Mouse (Mus musculus) monocyte, adult 2 months (primary cell): ENCODE results near the gene Slc37a2.
A peak's percentile ranks its signal among the peaks of the same experiment; 100 is the strongest.

Source experiments
- DNase-seq, 2 experiments: peaks; one replicate each; pipeline ENCODE4 v3.0.0; 2022; ENCODE audit warnings: low spot score in 2 of 2, low read depth in 1 of 2

Slc37a2 gene

DNA sequence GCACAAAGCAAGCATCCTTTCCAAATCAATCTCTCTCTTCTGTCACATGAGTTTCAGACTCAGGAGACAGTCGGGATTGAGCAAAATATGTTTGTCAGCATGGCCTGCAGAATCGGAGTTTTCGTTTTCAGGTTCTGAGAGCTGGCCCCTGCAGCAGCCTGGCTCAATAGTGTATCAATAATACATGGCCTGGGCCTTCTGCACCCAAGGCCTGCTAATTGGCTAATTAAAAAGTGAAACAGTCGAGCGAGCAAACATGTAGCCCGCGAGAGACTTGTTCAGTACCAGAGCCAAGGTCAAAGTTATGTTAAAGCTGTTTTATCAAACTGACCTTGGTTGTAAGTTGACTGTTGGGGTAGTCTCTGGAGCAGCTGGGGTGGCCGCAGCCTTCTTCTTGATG lies 34.8 kb downstream of the Slc37a2 start:
- DNase-seq, result no peak

DNA sequence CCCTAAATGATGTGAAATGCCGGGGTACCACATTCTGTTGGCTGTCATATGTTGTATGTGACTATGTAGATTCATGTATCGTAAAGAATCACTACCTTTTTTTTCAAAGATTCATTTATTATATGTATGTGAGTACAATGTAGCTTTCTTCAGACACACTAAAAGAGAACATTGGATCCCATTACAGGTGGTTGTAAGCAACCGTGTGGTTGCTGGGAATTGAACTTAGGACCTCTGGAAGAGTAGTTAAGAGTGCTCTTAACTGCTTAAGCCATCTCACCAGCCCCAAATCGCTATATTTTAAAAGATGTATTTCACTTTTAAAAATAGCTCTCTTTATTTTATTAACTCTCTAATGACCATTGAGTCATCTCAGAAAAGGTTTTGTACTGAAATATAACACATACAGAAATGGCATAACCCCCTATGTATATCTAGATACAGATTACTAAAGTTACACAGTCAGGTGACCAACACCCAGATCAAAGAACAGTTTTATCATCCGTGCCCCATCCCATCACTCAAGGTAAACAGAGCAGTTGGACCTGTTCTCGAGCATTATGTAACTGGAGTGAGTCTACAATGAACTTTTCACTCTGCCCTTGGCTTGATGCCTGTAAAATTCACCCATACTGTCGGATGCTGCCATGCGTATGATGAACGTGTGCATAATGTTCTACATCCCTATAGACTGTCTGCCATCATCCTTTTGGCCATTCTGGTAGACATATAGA lies 41.0 kb downstream of the Slc37a2 start:
- DNase-seq, result no peak

DNA sequence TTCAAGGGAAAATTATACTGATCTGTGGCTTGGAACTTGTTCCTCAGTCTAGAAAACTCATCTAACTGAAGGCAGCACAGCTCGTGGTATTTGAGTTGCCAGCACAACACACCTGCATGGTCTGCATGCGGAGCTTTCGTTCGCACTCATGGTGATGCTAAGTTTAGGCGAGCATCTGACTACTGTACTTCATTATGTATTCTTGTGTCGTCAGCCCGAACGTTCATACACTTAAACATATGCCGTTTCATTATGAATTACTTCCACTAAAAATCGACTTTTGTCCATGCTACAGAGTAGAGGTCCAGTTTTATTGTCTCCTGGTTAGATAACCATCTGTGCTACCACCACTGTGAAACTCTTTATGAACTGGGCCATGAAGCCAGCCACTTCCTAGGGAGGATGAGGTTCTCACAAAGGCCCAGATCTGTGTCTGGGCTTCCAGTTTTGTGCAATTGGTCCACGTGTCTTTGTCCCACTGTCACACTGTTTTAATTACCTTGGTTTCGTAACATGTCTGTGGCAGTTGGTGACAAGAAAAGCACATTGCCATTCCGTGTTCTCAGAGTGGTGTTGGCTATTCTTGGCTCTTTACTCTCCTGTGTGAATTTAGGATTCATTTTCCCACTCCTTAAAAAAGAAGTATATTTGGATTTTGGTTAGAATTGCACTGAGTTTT lies 42.3 kb downstream of the Slc37a2 start:
- DNase-seq, result no peak

DNA sequence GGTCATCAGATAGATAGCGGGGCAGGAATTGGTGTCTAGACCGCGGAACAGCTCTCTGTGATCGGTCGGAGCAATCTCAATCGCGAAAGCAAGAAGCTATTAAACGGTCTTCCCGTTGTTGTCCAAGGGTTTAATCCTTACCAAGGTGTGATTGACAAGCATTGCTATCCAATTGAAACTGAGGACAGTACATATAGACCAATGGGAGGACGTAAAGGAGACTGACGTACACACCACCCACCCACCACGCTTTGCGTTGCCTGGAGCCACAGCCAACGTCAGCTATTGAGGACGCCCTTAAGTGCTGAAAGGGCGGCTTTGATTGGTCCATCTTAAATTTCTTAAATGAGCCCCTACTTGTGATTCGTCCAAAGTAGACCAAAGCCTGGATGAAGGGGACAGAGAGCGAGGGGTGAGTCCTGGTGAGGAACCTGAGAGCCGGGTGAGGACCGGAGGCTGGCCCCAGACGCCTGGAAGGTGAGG lies 47.6 kb downstream of the Slc37a2 start, which contains the start of gene Tmem218:
TSS of gene Tmem218 (plus strand) at position 295 of the 483 bp plus-strand sequence.
- peak; percentile 77 to 82 for DNase-seq

DNA sequence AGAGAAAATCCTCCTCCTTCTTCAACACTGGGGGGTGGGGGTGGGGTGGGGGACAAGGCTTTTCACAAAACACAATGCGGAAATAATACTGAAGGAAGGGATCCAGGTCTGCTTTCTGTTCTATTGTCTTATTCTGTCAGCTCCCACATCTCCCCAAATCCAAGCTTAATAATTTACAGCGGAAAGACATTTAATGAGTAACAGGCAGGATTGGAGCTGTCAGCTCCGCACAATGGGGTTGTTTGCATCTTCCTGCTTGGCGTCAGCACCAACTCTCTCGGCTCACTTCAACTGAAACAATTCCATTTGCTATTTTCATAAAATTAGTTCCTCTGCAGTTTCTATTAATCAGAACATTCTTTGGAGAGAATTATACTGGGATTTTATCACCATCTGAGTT lies 51.7 kb downstream of the Slc37a2 start:
- no peak for DNase-seq

DNA sequence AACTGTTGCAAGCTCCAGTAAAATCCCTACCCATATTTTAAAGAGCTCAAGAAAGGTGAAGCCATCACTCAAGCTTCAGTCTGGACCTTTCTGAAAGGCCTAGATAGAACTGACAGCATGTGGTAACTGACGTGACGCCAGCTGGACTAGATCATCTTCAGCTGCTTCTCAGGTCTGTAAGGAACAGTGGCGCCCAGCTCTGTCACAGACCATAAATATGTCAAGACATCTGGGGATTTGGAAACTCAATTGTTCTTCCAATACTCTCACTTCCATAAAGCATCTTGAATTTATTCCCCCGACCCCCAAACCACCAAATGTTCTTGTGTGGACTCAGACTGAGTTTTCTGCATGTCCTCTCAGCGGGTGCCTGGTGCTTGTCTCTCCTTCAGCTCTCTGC lies 55.1 kb downstream of the Slc37a2 start:
- no peak for DNase-seq

DNA sequence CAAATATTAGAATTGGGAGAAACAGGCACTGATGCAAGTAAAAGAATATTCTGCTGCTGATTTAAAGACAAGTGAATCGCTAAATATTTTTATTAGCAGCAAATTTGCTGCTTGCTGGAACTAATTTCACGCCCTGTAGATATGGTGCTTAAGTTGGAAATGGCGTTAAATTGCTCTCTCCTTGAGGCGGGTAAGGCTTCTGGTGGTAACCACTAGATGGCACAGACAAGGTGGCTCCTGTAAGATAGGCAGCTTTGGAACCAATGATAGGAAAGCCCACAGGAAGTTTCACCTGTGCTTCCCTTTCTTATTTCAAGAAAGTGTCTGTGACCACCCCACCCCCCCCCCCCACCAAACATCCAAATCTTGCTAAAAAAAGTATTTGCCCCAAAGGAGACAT lies 58.5 kb downstream of the Slc37a2 start:
- DNase-seq, result no peak

DNA sequence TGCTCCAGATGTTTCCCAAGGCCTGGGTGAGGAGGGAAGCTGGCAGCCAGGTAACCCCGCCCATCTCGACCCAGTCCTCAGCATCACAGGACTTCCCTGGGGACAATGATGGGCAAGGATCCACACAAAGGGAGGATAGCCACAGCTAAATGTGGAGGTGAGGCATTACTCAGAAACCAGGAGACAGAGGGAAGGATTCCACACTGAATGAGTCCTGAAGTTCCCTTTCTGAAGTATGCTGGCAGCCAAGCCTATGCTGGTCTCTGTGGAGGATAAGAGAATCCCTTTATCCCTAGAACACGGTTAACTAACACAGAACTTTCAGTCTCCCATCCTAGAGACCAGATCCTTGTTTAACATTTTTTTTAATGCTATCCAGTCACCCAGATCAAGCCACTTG lies 67.5 kb downstream of the Slc37a2 start:
- DNase-seq, result no peak

DNA sequence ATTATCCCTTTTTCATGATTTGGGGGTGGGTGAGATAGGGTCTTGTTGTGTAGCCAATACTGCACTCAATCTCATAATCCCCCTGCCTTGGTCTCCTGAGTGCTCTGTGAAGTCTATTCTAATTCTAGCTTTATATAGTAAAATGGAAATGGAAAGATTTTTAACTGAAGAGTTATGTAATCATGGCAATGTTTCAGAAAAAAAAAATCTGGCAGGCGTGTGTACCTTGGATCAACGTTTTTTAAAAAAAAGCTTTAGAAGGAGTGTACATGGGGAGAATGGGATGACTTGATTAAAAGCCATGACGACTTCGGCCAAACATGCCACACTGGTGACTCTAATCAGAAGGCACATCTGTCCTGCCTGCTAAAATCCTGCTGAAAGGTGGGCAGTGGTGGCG lies 68.1 kb downstream of the Slc37a2 start:
- no peak for DNase-seq

DNA sequence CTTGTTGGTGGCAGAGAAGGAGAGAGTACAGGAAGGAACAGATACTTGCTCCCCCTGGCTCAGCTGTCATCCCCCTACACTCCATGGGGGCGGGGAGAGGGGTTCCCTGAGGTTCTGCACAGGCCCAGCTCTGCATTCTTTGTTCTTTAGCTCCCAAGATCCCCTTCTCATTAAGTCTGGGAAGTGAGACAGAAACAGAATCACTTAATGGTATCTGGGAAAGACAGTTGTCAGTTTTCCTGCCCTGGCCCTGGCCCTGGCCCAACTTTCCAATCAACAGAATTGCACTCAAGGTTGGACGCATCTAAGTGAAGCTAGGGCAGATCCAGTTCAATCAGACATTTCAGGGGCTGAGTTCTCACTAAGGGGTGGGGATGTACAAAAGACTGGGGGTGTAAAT lies 72.4 kb downstream of the Slc37a2 start:
- no peak for DNase-seq

DNA sequence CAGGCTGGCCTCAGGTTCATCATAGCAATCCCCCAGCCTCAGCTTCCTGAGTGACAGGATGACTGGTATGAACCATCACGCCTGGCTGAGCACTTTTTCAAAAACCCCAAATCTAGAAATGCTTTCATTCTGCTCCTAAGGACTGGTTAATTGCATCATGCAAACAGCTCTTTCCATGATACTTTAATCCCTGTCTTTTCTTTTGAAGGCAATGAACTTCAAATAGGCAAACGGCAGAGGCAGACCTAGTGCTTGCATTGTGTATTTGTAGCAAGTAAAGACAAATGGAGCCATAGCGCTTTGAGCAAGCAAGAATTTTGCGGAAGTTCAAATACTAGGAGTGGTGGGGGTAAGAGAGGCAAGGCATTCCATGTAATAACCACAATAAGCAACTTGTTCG lies 73.9 kb downstream of the Slc37a2 start:
- DNase-seq, result no peak

DNA sequence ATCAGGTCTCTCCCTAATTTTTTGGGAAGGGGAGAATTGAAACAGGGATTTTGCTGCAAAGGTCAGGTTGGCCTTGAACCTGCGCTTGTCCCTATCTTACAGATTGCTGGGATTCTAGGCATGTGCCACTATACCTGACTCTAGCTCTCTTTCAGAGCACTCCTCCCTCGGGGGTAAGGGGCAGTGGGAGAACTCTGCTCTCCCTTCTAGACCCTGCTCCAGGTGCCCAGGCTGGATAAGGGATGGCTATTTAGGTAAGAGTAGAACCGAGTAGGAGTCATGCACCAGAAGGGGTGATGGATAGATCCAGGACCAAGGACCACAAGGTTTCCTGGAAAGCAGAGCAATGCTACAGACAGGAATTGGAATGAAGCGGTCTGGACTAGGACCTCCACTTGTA lies 75.9 kb downstream of the Slc37a2 start:
- DNase-seq, result no peak

DNA sequence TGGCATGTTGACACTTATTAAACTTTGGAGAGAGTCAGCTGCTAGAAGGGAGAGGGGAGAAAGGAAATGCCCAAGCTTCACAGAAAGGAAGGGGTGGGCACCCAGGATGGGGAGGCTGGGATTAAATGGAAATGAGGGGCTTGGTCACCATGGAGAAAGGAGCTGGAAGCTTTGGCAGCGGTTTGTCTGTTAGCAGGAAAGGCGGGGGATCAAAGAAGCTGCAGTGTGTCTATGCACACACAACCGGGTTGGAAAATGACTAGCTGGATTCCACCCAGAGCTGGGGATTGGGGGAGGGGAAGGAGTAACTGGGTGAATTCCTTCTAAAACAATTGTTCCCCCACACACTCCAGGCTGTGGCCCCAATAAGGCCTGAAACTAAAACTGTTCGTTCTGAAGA lies 76.6 kb downstream of the Slc37a2 start:
- no peak for DNase-seq
